Mouse (Mus musculus) lung, postnatal 14 days (tissue): ENCODE results near the gene Gm17689.

Experiments used
- DNase-seq: peaks from one replicate; pipeline ENCODE4 v3.0.0; 2021

Gene Gm17689

GRCm38 (mm10) chr9:36582535-36582934, at the start of gene Gm17689:
Gene Gm17689 (minus strand): TSS chr9:36582635.
- DNase-seq: no peak

DNA sequence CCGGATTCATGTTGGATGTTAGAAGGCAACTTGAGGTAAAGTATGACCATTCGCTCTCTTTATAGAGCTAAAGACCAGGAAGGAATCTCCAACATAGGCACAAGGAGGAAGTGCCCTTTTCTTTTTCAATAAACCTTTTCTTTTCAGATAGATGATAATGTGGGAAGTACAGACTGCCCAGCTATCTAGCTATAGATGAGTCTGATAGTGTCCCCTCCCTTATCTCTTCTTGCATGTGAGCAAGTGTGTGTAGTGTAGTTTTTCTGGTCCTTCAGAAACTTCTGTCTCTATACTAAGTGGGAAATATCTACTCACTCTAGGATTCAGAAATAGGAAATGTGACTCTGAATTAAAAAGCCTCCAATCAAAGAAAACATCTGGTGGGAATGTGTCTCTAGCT, 40.6 kb downstream of the Gm17689 start, which contains the start of gene Gm5615:
TSS of gene Gm5615 (minus strand) at position 101 of the 400 bp plus-strand sequence.
- no peak for DNase-seq
